Mouse (Mus musculus) hematopoietic stem cell, adult 5-6 weeks (primary cell): Measurements from ENCODE around the gene Helb. TPM values are rescaled to one million over a fixed set of nuclear protein-coding genes. Genes with fewer than 3 reads are reported as not detected.

Experiments
- ATAC-seq, 2 experiments: fragments of 125-278 bp in 1 of 2; replicated peaks in 1 of 2; 2 replicates each; pipeline ENCODE4 v1.8.0; 2016 to 2017; ENCODE audit warnings: inconsistent platforms in 2 of 2, mild to moderate bottlenecking in 2 of 2, moderate number of reproducible peaks in 2 of 2, low read depth in 1 of 2, moderate TSS enrichment in 1 of 2; ENCODE audit not compliant: low FRiP score in 2 of 2, poor library complexity in 2 of 2, severe bottlenecking in 2 of 2, insufficient read depth in 1 of 2, low TSS enrichment in 1 of 2
- total RNA-seq: library from RNA; stranded (forward); fragments of 172-1452, 232-1000 nt; gene quantifications from 2 replicates; pipeline ENCODE4 v1.2.3, GENCODE M21; 2017

The Helb gene
- total RNA-seq, 1 experiment from 2014 or later, result 31.9 TPM

DNA sequence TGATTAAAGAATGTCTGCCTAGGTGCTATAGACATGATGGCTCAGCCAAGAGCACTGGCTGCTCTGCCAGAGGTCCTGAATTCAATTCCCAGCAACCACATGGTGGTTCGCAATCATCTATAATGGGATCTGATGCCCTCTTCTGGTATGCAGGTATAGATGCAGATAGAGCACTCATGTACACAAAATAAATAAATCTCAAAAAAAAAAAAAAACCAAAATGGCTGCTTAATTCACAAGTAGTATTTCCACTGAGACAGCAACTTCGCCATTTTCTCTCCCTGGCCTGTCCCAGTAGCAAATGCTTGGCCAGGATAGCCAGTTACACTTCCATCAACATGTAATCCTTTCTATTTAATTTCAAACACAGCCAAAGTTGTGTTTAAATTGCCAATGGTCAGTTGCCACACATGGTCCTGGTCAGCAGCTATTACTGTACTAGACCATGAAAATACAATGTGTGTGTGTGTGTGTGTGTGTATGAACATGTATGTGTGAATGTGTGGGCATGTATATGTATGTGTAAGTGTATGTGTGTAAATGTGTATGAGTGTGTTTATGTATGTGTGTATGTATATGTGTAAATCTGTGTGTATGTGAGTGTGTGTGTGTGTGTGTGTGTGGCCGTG, 982 bp downstream of the Helb start:
- ATAC-seq, result no peak

GRCm38 (mm10) chr10:120100806-120101205, 12.0 kb downstream of the Helb start:
- ATAC-seq, result no peak

DNA sequence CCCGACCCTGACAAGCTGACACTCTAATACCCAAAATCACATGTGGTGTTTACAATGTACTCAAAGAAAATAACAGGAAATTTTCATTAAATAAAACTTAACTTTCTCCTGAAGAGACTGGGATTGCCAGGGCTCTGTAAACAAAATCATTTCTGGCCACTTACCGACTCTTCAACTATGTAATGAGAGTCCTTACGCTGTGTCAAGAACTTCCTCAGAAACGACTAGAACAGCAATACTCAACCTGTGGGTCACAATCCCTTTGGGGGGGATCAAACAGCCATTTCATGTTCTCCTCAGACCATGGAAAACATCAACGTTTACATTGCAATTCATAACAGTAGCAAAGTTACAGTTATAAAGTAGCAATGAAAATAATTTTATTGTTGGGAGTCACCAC, 15.2 kb downstream of the Helb start:
- no peak for ATAC-seq

DNA sequence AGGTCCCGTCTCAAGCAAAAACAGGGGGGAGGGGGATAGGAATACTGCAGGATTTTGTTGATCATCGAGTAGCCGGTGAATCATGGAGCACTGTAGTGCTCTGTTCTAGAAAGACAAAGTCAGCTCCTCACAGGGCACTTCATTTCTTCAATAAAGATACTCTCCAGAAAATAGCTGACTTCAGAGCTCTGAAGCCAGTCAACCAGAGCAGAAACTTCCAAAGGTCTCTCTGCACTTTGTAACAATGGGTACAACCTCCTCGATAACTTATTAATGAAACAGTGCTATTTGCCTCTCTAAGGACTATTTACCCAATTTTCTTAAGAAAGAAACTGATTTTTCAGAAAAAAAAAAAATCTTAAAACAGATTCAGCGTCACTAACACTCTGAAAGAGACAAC, 17.1 kb downstream of the Helb start:
- ATAC-seq, result no peak

DNA sequence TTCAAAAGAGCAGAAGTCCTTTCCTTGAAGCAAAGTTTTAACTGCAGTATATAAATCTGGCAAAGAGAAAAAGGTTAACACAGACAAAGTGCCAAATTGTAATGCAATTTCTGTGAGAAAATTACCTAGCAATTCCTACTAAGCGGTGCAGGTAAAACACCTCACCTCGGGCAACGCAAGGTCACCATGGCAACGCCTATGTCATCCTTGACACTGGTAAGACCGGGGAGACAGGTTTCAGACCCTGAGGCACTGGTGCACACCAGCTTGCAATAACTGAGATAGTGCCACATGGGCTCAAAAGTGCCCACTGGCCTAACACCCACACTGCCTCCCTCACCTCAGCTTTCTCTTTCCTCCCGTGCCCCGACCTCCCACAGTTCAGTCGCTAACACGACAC, 17.7 kb downstream of the Helb start:
- ATAC-seq, result no peak

GRCm38 (mm10) chr10:120092548-120092947, 20.2 kb downstream of the Helb start:
- ATAC-seq, result no peak

DNA sequence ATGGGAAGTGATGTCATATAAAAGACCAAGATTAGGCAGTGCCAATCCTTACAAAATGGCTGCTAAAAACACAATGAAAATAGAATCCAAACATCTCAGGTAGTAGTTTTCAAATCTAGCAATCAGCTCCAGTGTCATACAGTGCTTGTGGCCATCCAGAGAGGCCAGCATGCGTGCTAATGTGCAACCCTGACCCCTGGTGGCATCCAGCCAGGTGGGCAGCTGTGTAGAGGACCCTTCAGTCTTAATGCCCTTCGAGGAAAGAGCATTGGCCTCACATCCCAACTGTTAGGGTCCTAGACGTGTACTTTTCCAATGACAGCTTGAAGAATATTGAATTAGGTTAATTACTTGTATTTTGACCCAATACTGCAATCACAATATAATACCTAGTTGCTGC, 34.9 kb downstream of the Helb start:
- no peak for ATAC-seq

DNA sequence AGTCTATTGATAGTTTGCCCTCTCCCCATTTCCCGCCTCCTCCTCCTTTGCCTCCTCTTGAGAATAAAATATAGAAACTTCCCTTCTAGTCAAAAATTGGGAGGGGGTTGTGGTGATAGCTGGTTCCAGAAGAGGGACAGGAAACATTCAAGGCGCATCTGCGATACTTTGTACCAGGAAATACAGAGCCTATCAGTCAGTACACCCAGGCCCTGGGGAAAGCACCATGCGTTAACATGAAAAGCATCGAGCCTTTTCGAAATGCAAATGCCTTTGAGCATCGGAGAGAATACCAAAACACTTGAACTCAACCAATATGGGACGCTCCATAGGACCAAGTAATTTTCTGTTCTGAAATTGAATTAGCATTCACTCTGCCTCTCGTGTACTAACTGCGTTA, 46.5 kb downstream of the Helb start:
- no peak for ATAC-seq

GRCm38 (mm10) chr10:120064424-120064823, 48.4 kb downstream of the Helb start:
- ATAC-seq, result peak; percentile 42 to 58; a peak in 3 of 4 replicates

GRCm38 (mm10) chr10:120061238-120062130, 51.3 kb downstream of the Helb start:
- ATAC-seq, result peak in 1 of 2 experiments; percentile 6; a peak in 1 of 4 replicates

DNA sequence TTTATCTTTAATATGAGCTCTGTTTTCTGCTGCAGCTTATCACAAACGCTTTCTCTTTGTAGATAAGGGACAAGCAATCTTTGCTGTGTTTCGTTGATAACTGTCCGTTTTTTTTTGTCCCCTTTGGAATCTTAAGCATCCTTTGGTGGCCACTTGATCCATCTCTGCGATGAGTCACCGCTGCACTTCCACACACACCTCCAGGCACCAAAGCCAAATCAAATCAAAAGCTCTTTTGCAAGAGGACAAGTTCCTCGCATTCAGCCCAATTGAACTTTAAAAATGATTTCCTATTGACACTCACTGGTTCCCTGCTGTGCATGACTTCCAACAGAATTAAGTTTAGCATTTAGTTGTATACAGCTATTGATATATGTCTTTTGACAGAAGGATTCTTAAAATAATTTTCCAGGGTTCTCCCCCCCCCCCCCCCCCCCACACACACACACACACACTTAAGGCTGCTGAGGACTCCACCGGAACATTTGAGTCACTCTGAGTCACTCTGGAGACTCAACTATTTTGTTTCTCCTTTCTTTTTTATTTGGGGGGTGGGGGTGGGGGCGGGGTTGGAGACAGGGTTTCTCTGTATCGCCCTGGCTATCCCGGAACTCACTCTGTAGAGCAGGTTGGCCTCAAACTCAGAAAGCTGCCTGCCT, 52.1 kb downstream of the Helb start:
- ATAC-seq, result no peak

DNA sequence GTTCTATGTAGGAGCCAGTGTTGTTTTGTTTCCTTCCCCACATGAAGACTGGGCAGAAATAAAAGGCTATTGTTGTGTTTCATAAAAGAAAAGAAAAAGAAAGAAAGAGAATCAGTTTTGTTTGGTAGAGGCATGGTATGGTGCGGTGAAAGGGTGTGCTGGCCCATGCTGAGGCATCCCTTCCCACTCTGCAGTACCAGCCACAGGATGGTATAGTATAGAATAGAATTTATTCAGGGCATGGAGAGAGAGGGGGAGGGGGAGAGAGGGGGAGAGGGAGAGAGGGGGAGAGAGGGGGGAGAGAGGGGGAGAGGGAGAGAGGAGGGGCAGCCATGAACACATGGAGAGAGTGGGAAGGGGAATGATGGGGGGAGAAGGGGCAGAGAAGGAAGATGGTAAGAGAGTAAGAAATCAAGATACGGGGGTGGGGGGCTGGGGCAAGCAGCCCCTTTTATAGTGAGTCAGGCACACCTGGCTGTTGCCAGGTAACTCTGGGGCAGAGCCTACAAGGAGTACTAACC, 68.0 kb downstream of the Helb start:
- no peak for ATAC-seq

- no peak for ATAC-seq
Measured at GRCm38 (mm10) chr10:120044237-120044636, 68.5 kb downstream of the Helb start.

- ATAC-seq, result no peak
Measured at GRCm38 (mm10) chr10:120038194-120038593, 74.6 kb downstream of the Helb start.

DNA sequence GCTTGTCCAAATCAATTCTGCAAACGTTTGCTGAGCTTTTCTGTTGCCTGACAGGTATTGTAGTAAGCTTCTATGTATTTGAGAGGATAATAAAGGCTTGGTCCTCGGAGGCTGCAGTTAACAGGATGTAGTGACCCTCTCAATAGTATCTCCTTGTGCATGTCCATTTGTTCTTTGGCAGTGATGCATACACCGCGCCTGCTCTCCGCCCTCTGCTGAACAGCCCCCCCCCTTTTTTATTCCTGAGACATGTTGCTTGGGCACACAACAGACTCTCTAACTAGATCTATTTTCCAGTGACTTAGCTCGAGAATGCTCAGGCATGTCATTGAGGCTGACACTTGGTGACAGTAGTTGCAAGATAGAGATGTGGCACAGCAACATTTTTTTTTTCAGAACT, 77.0 kb downstream of the Helb start:
- ATAC-seq, result no peak

- ATAC-seq, result no peak
Measured at GRCm38 (mm10) chr10:120035211-120035733, 77.5 kb downstream of the Helb start.

GRCm38 (mm10) chr10:120033866-120034265, 78.9 kb downstream of the Helb start:
- ATAC-seq, result no peak
